Mouse (Mus musculus) heart, adult 8-10 months (tissue): Measurements from ENCODE around the gene Chdh. TPM values are rescaled to one million over a fixed set of nuclear protein-coding genes. Genes with fewer than 3 reads are reported as not detected.

Source experiments
- DNase-seq: peaks from one replicate; pipeline ENCODE4 v3.0.0; 2022; ENCODE audit warnings: low spot score
- microRNA-seq: library from miRNA; unstranded; fragments of <30 nt; microRNA quantifications from one replicate; pipeline ENCODE4 v1.2.0, GENCODE M21; 2022
- total RNA-seq, 4 experiments: library from RNA; stranded (reverse); gene quantifications; 2 replicates each; pipeline ENCODE4 v1.2.4; 2022

The Chdh gene
- total RNA-seq, 4 experiments from 2014 or later, result 0.16 to 0.29 (median 0.21) TPM

GRCm38 (mm10) chr14:30054922-30055321, 46.1 kb downstream of the Chdh start:
- no peak for DNase-seq

GRCm38 (mm10) chr14:30056031-30056766, 47.4 kb downstream of the Chdh start:
- no peak for DNase-seq

GRCm38 (mm10) chr14:30064864-30065263, 56.0 kb downstream of the Chdh start:
- no peak for DNase-seq

- DNase-seq, result no peak
These were observed 57.9 kb downstream of the Chdh start for GRCm38 (mm10) chr14:30066752-30067151.

GRCm38 (mm10) chr14:30068566-30068965, 59.7 kb downstream of the Chdh start:
- DNase-seq, result no peak

- DNase-seq, result no peak
These were observed 66.6 kb downstream of the Chdh start for GRCm38 (mm10) chr14:30075268-30075887.

GRCm38 (mm10) chr14:30078115-30078808, 69.4 kb downstream of the Chdh start:
- no peak for DNase-seq

- no peak for DNase-seq
These were observed 70.9 kb downstream of the Chdh start for GRCm38 (mm10) chr14:30079729-30080128.

Small RNAs within 50 kb of the gene (microRNA-seq; reads per million reads assigned to microRNA genes)
- not detected for gene Mir6947

Other genes starting within 250 kb of the Chdh start
- gene Selenok, start 40.7 kb upstream of the Chdh start, total RNA-seq, result 100 to 1,000 TPM in 1 of 4 experiments, 10 to 100 TPM in 3; 80.2 to 101 (median 83.8) TPM
- 10 to 100 TPM; 37.7 to 46.1 (median 40.5) TPM for gene Actr8, start 30.7 kb upstream of the Chdh start, total RNA-seq
- under 1 TPM in 2 of 4 experiments, not detected in 2; 0.19 TPM for gene Il17rb, start 127 bp upstream of the Chdh start, total RNA-seq